Mouse (Mus musculus): Measurements from ENCODE around the gene 4933430I17Rik. TPM values are rescaled to one million over a fixed set of nuclear protein-coding genes. Genes with fewer than 3 reads are reported as not detected.
"Not testable (repeated sequence)": the region's sequence is repeated elsewhere in the genome, so short reads cannot be mapped to it uniquely, and the experiment has no call there.

4933430I17Rik gene
- polyA plus RNA-seq, 1 experiment from 2014 or later: 0.41 TPM

DNA sequence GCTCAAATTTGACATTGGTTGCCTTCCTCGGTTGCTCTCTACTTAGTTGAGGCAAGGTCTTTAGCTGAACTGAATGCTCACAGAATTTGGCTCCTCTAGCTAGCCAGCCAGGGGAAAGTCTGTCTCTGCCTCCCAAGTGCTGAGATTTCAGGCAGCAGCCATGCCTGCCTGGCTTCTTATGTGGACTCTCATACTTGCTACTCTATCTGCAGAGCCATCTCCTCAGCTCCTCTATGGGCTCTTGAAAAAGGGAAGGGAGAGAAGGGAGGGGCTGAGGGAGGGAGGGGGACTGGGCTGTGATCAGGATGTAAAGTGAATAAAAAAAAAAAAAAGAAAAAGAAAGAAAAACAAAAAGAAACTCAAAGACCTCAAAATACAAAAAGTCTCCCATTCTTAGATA lies 65.7 kb downstream of the 4933430I17Rik start:
- Histone ChIP-seq H3K4me1 (ENCODE audit: control insufficient read depth in 2 of 2, insufficient read depth in 2 of 2, low read length in 2 of 2) (peaks cover 3 to 10% of the 10 kb centered on the region in 2 experiments), H3K9ac (ENCODE audit: low read length) (no peak overlapping the region), H3K4me3 (ENCODE audit: control insufficient read depth in 1 of 2, insufficient read depth in 1 of 2, low read depth in 1 of 2, low read length in 2 of 2) (no peak overlapping the region), H3K9me3 (ENCODE audit: control insufficient read depth, low read length) (no peaks in the 10 kb centered on the region), H3K27me3 (ENCODE audit: control insufficient read depth, insufficient read depth, low read length) (peaks cover 52% of the 10 kb centered on the region), H3K4me2 (ENCODE audit: low read length) (no peak overlapping the region), H3K27ac (replicated peaks in 1 of 2; ENCODE audit: control insufficient read depth in 1 of 2, insufficient read depth in 1 of 2, low read depth in 2 of 2, low read length in 2 of 2) (peak overlapping the region; percentile 75), H3K36me3 (ENCODE audit: control insufficient read depth, insufficient read depth, low read length) (no peaks in the 10 kb centered on the region)
- ATAC-seq (ENCODE audit: insufficient number of reproducible peaks, insufficient read depth, low FRiP score, low read depth): no peak
- WGBS: 60% methylated on average over 1 of the region's 1 CpGs

- Histone ChIP-seq H3K27ac (replicated peaks in 1 of 2; ENCODE audit: control insufficient read depth in 1 of 2, insufficient read depth in 1 of 2, low read depth in 2 of 2, low read length in 2 of 2) (peak overlapping the region; percentile 28 to 75; a peak in 3 of 4 replicates), H3K4me3 (ENCODE audit: control insufficient read depth in 1 of 2, insufficient read depth in 1 of 2, low read depth in 1 of 2, low read length in 2 of 2) (no peak overlapping the region)
Measured at GRCm38 (mm10) chr4:62591326-62591725, 66.2 kb downstream of the 4933430I17Rik start.

DNA sequence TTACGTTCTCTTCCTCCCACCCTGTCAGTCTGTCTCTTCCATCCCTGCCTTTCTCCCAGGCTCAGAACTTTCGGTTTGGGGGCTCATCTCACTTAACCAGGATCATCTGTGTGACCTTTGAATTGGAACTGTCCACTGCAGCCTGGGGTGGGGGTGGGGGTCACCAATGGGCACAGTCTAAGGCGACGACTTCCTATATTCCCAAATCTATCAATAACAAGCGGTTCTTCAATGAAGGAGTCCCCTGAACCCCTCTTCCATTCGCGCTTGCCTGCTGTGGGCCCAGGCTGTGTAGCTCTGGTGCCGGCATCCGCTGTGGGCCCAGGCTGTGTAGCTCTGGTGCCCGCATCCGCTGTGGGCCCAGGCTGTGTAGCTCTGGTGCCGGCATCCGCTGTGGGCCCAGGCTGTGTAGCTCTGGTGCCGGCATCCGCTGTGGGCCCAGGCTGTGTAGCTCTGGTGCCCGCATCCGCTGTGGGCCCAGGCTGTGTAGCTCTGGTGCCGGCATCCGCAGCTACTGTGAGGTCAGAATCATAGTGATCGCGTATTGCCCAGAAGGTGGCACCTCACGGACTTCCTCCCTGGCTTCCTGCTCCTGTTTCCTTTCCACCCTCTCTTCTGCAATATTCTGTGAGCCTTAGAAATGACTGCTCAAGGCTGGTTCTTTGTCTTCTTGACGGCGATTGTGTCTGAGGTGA lies 68.5 kb downstream of the 4933430I17Rik start:
- not testable (repeated sequence) for ATAC-seq (ENCODE audit: insufficient number of reproducible peaks, insufficient read depth, low FRiP score, low read depth); H3K27ac ChIP-seq (replicated peaks in 1 of 2; ENCODE audit: control insufficient read depth in 1 of 2, insufficient read depth in 1 of 2, low read depth in 2 of 2, low read length in 2 of 2); H3K9ac ChIP-seq (ENCODE audit: low read length); H3K4me1 ChIP-seq (ENCODE audit: control insufficient read depth in 2 of 2, insufficient read depth in 2 of 2, low read length in 2 of 2); H3K4me2 ChIP-seq (ENCODE audit: low read length); H3K9me3 ChIP-seq (ENCODE audit: control insufficient read depth, low read length); H3K4me3 ChIP-seq (ENCODE audit: control insufficient read depth in 1 of 2, insufficient read depth in 1 of 2, low read depth in 1 of 2, low read length in 2 of 2); H3K36me3 ChIP-seq (ENCODE audit: control insufficient read depth, insufficient read depth, low read length)
- peaks cover 44% of the 10 kb centered on the region for H3K27me3 ChIP-seq (ENCODE audit: control insufficient read depth, insufficient read depth, low read length)
- 86% methylated on average over 24 of the region's 24 CpGs for WGBS

More at GRCm38 (mm10) chr4:62591326-62591725, 66.2 kb downstream of the 4933430I17Rik start:
- Histone ChIP-seq H3K9ac (ENCODE audit: low read length) (peak overlapping the region; percentile 21; the same call in 1 of the 2 replicates), H3K9me3 (ENCODE audit: control insufficient read depth, low read length) (no peaks in the 10 kb centered on the region), H3K36me3 (ENCODE audit: control insufficient read depth, insufficient read depth, low read length) (no peaks in the 10 kb centered on the region), H3K27me3 (ENCODE audit: control insufficient read depth, insufficient read depth, low read length) (peaks cover 51% of the 10 kb centered on the region), H3K4me1 (ENCODE audit: control insufficient read depth in 2 of 2, insufficient read depth in 2 of 2, low read length in 2 of 2) (peaks cover 3 to 10% of the 10 kb centered on the region in 2 experiments), H3K4me2 (ENCODE audit: low read length) (peak overlapping the region; percentile 41)
- peak; percentile 76 for ATAC-seq (ENCODE audit: insufficient number of reproducible peaks, insufficient read depth, low FRiP score, low read depth)
- WGBS: 3% methylated on average over 11 of the region's 11 CpGs

DNA sequence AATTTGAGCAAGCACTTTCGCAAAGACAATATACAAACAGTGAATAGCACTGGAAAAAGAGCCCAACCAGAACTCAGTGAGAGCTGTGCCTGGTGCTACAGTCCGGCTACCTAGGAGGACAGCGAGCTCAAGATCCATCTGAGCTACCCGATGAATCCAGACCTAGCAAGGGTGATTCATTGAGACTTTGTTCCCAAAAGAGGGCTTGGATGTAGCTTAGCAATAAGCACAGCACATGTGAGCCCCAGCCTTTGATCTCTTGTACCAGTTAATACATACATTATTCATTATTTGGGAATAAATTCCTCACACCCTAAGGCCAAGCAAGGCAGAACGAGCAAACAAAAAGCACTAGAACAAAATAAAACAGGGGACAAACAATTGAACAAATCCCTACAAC lies 69.3 kb downstream of the 4933430I17Rik start:
- WGBS: 86% methylated on average over 5 of the region's 5 CpGs
- no peak overlapping the region for H3K9ac ChIP-seq (ENCODE audit: low read length)
- H3K36me3 ChIP-seq (ENCODE audit: control insufficient read depth, insufficient read depth, low read length): no peaks in the 10 kb centered on the region
- H3K27ac ChIP-seq (replicated peaks in 1 of 2; ENCODE audit: control insufficient read depth in 1 of 2, insufficient read depth in 1 of 2, low read depth in 2 of 2, low read length in 2 of 2): no peak overlapping the region
- ATAC-seq (ENCODE audit: insufficient number of reproducible peaks, insufficient read depth, low FRiP score, low read depth): no peak
- no peak overlapping the region for H3K4me3 ChIP-seq (ENCODE audit: control insufficient read depth in 1 of 2, insufficient read depth in 1 of 2, low read depth in 1 of 2, low read length in 2 of 2)
- H3K4me2 ChIP-seq (ENCODE audit: low read length): no peak overlapping the region
- H3K9me3 ChIP-seq (ENCODE audit: control insufficient read depth, low read length): no peaks in the 10 kb centered on the region
- peaks cover 41% of the 10 kb centered on the region for H3K27me3 ChIP-seq (ENCODE audit: control insufficient read depth, insufficient read depth, low read length)
- H3K4me1 ChIP-seq (ENCODE audit: control insufficient read depth in 2 of 2, insufficient read depth in 2 of 2, low read length in 2 of 2): peaks cover 5 to 10% of the 10 kb centered on the region in 2 experiments

DNA sequence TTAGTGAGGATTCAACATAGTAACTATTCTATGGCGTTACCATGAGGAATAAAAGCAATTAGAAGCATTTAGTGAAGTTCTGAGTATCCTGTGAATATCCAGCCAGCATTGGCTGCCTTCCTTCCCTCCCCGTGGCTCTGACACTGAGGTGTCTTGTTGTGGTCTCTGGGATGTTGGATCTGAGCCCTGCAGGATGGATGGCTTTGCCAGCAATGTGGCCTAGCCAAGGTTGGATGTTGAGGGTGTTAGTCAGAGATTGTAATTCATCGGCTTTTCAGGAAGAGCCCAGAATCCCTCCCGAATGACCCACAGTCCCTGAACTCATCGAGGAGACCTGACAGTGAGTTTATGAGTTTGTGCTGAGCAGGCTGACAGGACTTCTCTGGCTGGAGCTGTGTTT lies 70.9 kb downstream of the 4933430I17Rik start:
- WGBS: 58% methylated on average over 5 of the region's 5 CpGs
- Histone ChIP-seq H3K4me1 (ENCODE audit: control insufficient read depth in 2 of 2, insufficient read depth in 2 of 2, low read length in 2 of 2) (peaks cover 2 to 7% of the 10 kb centered on the region in 2 experiments; a peak in 3 of 4 replicates), H3K27ac (replicated peaks in 1 of 2; ENCODE audit: control insufficient read depth in 1 of 2, insufficient read depth in 1 of 2, low read depth in 2 of 2, low read length in 2 of 2) (peak overlapping the region in 1 of 2 experiments; percentile 55; a peak in 1 of 4 replicates), H3K4me2 (ENCODE audit: low read length) (no peak overlapping the region), H3K9ac (ENCODE audit: low read length) (no peak overlapping the region), H3K4me3 (ENCODE audit: control insufficient read depth in 1 of 2, insufficient read depth in 1 of 2, low read depth in 1 of 2, low read length in 2 of 2) (no peak overlapping the region), H3K27me3 (ENCODE audit: control insufficient read depth, insufficient read depth, low read length) (peaks cover 51% of the 10 kb centered on the region), H3K9me3 (ENCODE audit: control insufficient read depth, low read length) (peaks cover 3% of the 10 kb centered on the region), H3K36me3 (ENCODE audit: control insufficient read depth, insufficient read depth, low read length) (no peaks in the 10 kb centered on the region)
- no peak for ATAC-seq (ENCODE audit: insufficient number of reproducible peaks, insufficient read depth, low FRiP score, low read depth)

Other genes with a start within 250 kb of the 4933430I17Rik start
- gene Fkbp15, start 164.8 kb upstream of the 4933430I17Rik start, polyA plus RNA-seq (2014; fragmentation: Nextera tagmentation; extraction: Ambion mirVana): 18.0 and 20.8 TPM in 2 replicates
- 38.1 and 40.2 TPM in 2 replicates for gene Slc31a1, start 164.6 kb upstream of the 4933430I17Rik start, polyA plus RNA-seq (2014; fragmentation: Nextera tagmentation; extraction: Ambion mirVana)
- gene Cdc26, start 116.7 kb upstream of the 4933430I17Rik start, polyA plus RNA-seq (2014; fragmentation: Nextera tagmentation; extraction: Ambion mirVana): 85.6 and 93.0 TPM in 2 replicates
- 12.6 and 14.9 TPM in 2 replicates for gene Prpf4, start 116.6 kb upstream of the 4933430I17Rik start, polyA plus RNA-seq (2014; fragmentation: Nextera tagmentation; extraction: Ambion mirVana)
- not detected in 2 replicates for gene Rnf183, start 90.1 kb upstream of the 4933430I17Rik start, polyA plus RNA-seq (2014; fragmentation: Nextera tagmentation; extraction: Ambion mirVana)
- 2.6 and 2.8 TPM in 2 replicates for gene Wdr31, start 54.5 kb upstream of the 4933430I17Rik start, polyA plus RNA-seq (2014; fragmentation: Nextera tagmentation; extraction: Ambion mirVana)
- 0.27 and 0.36 TPM in 2 replicates for gene Bspry, start 45.3 kb upstream of the 4933430I17Rik start, polyA plus RNA-seq (2014; fragmentation: Nextera tagmentation; extraction: Ambion mirVana)
- gene Hdhd3, start 21.9 kb upstream of the 4933430I17Rik start, polyA plus RNA-seq (2014; fragmentation: Nextera tagmentation; extraction: Ambion mirVana): 7.5 and 11.4 TPM in 2 replicates
- 67.2 and 69.3 TPM in 2 replicates for gene Alad, start 5.5 kb upstream of the 4933430I17Rik start, polyA plus RNA-seq (2014; fragmentation: Nextera tagmentation; extraction: Ambion mirVana)
- 47.3 and 50.7 TPM in 2 replicates for gene Pole3, start 301 bp upstream of the 4933430I17Rik start, polyA plus RNA-seq (2014; fragmentation: Nextera tagmentation; extraction: Ambion mirVana)
- gene Rgs3, start 34.5 kb downstream of the 4933430I17Rik start, polyA plus RNA-seq (2014; fragmentation: Nextera tagmentation; extraction: Ambion mirVana): 58.9 and 70.4 TPM in 2 replicates